Mouse (Mus musculus) adrenal gland, postnatal 25 days (tissue): ENCODE results near the gene Stat4. TPM values are rescaled to one million over a fixed set of nuclear protein-coding genes. Genes with fewer than 3 reads are reported as not detected.

Source experiments
- DNase-seq: peaks from one replicate; pipeline ENCODE4 v3.0.0; 2021; ENCODE audit warnings: mixed read lengths
- total RNA-seq: library from RNA; stranded (reverse); gene quantifications from 2 replicates; pipeline ENCODE4 v1.2.3, GENCODE M21; 2021

The Stat4 gene
- total RNA-seq, 1 experiment from 2014 or later: 0.12 TPM

- DNase-seq: no peak
Measured at GRCm38 (mm10) chr1:52111217-52111616, 124.3 kb downstream of the Stat4 start.

- peak; percentile 47 for DNase-seq
Measured at GRCm38 (mm10) chr1:52112301-52112700, 125.4 kb downstream of the Stat4 start.

GRCm38 (mm10) chr1:52113067-52113665 lies 126.2 kb downstream of the Stat4 start:
- DNase-seq: no peak

GRCm38 (mm10) chr1:52113666-52114069 lies 126.7 kb downstream of the Stat4 start:
- peak; percentile 99 for DNase-seq

GRCm38 (mm10) chr1:52116441-52116840 lies 129.5 kb downstream of the Stat4 start:
- DNase-seq: no peak

GRCm38 (mm10) chr1:52117777-52118176 lies 130.8 kb downstream of the Stat4 start:
- DNase-seq: no peak

GRCm38 (mm10) chr1:52118860-52119591 lies 132.1 kb downstream of the Stat4 start, which contains the start of gene Stat1:
Stat1 (plus strand) TSS chr1:52119440.
- DNase-seq: peak; percentile 88

- peak; percentile 17 for DNase-seq
Measured at GRCm38 (mm10) chr1:52119691-52120090, 132.7 kb downstream of the Stat4 start.

- no peak for DNase-seq
Measured at GRCm38 (mm10) chr1:52120191-52120590, 133.2 kb downstream of the Stat4 start.

- no peak for DNase-seq
Measured at GRCm38 (mm10) chr1:52121052-52121451, 134.1 kb downstream of the Stat4 start.

- DNase-seq: no peak
Measured at GRCm38 (mm10) chr1:52124818-52125217, 137.9 kb downstream of the Stat4 start.

GRCm38 (mm10) chr1:52127350-52127749 lies 140.4 kb downstream of the Stat4 start:
- no peak for DNase-seq

- no peak for DNase-seq
Measured at GRCm38 (mm10) chr1:52129794-52130193, 142.8 kb downstream of the Stat4 start.

GRCm38 (mm10) chr1:52131787-52132377 lies 144.9 kb downstream of the Stat4 start:
- DNase-seq: no peak

GRCm38 (mm10) chr1:52133254-52133653 lies 146.3 kb downstream of the Stat4 start:
- DNase-seq: no peak

- DNase-seq: no peak
Measured at GRCm38 (mm10) chr1:52137292-52137691, 150.3 kb downstream of the Stat4 start.

GRCm38 (mm10) chr1:52140534-52140933 lies 153.6 kb downstream of the Stat4 start:
- no peak for DNase-seq

GRCm38 (mm10) chr1:52141482-52141881 lies 154.5 kb downstream of the Stat4 start:
- DNase-seq: no peak

GRCm38 (mm10) chr1:52142117-52142516 lies 155.2 kb downstream of the Stat4 start:
- DNase-seq: no peak

- no peak for DNase-seq
Measured at GRCm38 (mm10) chr1:52143191-52143590, 156.2 kb downstream of the Stat4 start.

- no peak for DNase-seq
Measured at GRCm38 (mm10) chr1:52143596-52144156, 156.7 kb downstream of the Stat4 start.

GRCm38 (mm10) chr1:52144907-52145306 lies 158.0 kb downstream of the Stat4 start:
- DNase-seq: no peak
